Mouse (Mus musculus): ENCODE results near the gene Hist1h2bj.

The Hist1h2bj gene

GRCm38 (mm10) chr13:22015479-22016450 is 27.2 kb upstream of the Hist1h2bj start:
- peak; percentile 74 for DNase-seq

- no peak for DNase-seq
These were observed 22.8 kb upstream of the Hist1h2bj start for GRCm38 (mm10) chr13:22019934-22020835.

GRCm38 (mm10) chr13:22020901-22021339 is 22.1 kb upstream of the Hist1h2bj start:
- peak; percentile 76 for DNase-seq

GRCm38 (mm10) chr13:22021581-22021980 is 21.4 kb upstream of the Hist1h2bj start:
- no peak for DNase-seq

- peak; percentile 86 for DNase-seq
These were observed 20.8 kb upstream of the Hist1h2bj start for GRCm38 (mm10) chr13:22022241-22022640.

- DNase-seq, result peak; percentile 87
These were observed 16.7 kb upstream of the Hist1h2bj start for GRCm38 (mm10) chr13:22026058-22027031.

- DNase-seq, result peak; percentile 97
These were observed 14.1 kb upstream of the Hist1h2bj start for GRCm38 (mm10) chr13:22028673-22029460.

- no peak for DNase-seq
These were observed 13.1 kb upstream of the Hist1h2bj start for GRCm38 (mm10) chr13:22029928-22030327.

GRCm38 (mm10) chr13:22030493-22030892 is 12.5 kb upstream of the Hist1h2bj start:
- no peak for DNase-seq

GRCm38 (mm10) chr13:22033741-22034442 is 9.1 kb upstream of the Hist1h2bj start:
- no peak for DNase-seq

GRCm38 (mm10) chr13:22034443-22035266 is 8.4 kb upstream of the Hist1h2bj start:
- no peak for DNase-seq

- peak; percentile 92 for DNase-seq
These were observed 7.5 kb upstream of the Hist1h2bj start, which contains the start of the genes Hist1h2ah and Hist1h2bk for GRCm38 (mm10) chr13:22035267-22036148. TSS of gene Hist1h2ah (minus strand) at chr13:22035568. TSS of gene Hist1h2bk (plus strand) at chr13:22035870.

- no peak for DNase-seq
These were observed 6.7 kb upstream of the Hist1h2bj start for GRCm38 (mm10) chr13:22036149-22036956.

GRCm38 (mm10) chr13:22036986-22037385 is 6.0 kb upstream of the Hist1h2bj start:
- DNase-seq, result no peak

GRCm38 (mm10) chr13:22037415-22037814 is 5.6 kb upstream of the Hist1h2bj start:
- DNase-seq, result no peak

- DNase-seq, result no peak
These were observed 3.6 kb upstream of the Hist1h2bj start for GRCm38 (mm10) chr13:22039364-22039763.

- no peak for DNase-seq
These were observed 3.0 kb upstream of the Hist1h2bj start for GRCm38 (mm10) chr13:22039951-22040463.
